Mouse (Mus musculus): ENCODE measurements around the gene Bach2. TPM values are rescaled to one million over a fixed set of nuclear protein-coding genes. Genes with fewer than 3 reads are reported as not detected.

Bach2 gene
- 0.14 and 0.18 TPM in 2 replicates for polyA plus RNA-seq (2012; rRNA removed)

DNA sequence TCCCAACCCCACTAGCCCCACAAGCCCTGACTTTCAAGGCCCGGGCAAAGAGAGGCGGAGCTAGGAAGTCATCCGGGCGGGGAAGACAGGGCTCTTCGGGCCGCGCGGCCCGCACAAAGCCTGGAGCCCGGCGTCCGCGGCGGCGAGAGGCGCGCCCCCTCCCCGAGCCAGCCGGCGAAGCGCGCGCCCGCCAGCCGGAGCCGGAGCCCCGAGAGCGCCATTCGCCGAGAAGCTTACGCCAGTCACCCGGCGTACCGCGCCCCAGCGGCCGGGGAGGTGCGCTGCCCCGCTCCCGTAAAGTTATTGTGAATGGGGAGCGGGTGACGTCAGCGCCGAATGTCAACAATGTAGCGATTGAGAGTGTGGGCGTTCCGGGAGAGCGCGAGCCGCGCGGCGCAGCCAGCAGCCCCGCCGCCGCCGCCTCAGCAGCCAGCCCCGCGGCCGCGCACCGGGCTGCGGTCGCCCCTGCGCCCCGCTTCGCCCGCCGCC, at the start of gene Bach2:
TSS of gene Bach2 (plus strand) at position 439 of the 489 bp plus-strand sequence.

GRCm38 (mm10) chr4:32602660-32603059, 364.1 kb downstream of the Bach2 start, which contains the start of gene Gja10:
Gja10 (minus strand) TSS chr4:32602760.

DNA sequence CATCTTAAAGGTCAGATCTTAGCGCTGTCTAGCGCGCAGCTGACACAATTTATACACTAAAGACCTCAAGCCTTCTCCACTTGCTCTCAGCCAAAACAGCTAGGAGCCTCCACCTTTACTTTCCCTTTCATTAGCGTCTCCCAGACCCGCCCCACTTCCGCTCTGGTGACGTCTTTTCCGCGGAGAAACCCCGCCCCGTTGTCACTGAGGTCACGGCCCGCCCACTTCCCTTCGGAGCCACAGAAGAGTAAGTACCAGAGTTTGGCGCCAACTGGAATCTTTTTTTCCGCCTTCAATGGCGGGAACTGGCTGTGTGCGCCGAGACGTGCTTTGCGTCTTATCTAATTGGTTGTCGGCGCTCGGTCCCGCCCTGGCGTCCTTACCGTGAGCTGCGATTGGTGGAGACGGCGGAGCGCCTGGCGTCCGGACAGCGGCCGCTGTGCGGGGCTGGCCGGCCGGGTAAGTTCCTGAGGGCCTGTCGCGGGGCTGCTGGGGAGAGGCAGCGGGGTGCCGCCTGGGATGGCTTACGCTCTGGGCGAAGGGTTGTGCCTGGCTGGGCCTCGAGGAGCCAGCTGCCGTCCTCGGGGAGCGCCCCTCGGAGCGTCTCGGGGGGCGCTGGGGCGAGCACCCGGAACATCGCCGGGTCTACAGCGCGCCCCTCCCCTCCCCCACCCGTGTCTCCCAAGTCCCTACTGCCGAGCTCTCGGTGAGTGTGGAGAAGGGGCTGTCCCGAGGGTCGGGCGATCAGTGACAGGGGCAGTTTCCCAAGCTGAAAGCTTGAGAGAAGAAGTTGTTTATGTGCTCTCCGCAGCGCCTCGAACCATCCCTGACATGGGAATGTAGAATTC, 376.7 kb downstream of the Bach2 start, which contains the start of gene Casp8ap2:
TSS of gene Casp8ap2 (plus strand) at position 418 of the 848 bp plus-strand sequence.

Measured in stomach, adult 2 months (tissue).